Mouse (Mus musculus): ENCODE measurements around the gene Tesmin.

DNA sequence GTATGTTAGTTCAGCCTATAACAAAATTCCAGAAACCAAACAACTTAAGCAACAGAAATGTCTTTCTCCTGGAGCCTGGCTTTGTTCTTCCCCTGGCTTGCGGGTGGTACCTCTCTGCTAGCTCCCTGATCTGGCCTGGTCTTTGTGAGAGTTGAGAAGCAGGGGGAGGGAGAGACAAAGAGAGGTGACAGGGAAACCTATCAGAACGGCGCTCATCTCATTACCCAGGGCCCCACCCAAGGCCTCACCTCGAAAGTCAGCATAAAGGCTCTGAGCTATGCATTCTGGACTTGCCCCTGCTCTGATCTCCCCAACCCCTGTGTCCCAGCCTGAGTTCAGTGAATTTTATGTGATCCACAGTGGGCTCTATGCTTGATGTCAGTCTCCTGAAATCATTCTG lies 46.0 kb downstream of the Tesmin start:
- no peak for TF ChIP-seq POLR2A (IDR thresholded peaks at IDR 0.05; ENCODE audit: control insufficient read depth, extremely low read depth, insufficient read depth, low read length, poor library complexity)
- no peak for TF ChIP-seq CTCF (IDR thresholded peaks at IDR 0.05; ENCODE audit: borderline replicate concordance, control insufficient read depth, extremely low read depth, insufficient read depth, low read length, poor library complexity)
